Mouse (Mus musculus): ENCODE data around the gene Exph5. TPM values are rescaled to one million over a fixed set of nuclear protein-coding genes. Genes with fewer than 3 reads are reported as not detected.

Exph5 gene
- 0.46 and 0.49 TPM in 2 replicates for polyA plus RNA-seq (2015; fragmentation: Nextera tagmentation; extraction: Ambion mirVana)

DNA sequence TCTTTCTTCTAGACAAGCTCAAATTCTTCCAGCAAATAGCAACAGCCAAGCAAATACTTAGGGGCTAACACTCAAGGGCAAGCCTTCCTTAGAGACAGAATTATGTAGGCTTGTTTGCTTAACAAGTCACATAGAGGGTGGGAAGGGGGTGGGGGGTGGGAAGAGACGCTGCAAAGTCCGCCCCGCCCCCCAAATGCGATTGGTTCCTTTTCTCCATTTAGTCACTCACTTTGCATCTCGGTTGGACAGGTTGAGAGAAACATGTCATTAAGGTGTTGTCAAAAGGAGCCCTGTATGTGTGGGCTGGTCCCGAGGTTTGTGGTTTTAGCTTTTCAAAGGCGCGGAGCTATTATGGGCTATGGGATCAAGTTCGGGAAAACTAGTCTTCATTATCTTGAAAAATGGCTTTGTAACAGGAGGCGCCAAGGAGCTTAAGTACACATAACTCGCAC is at the start of gene Exph5:
TSS of gene Exph5 (plus strand) at position 402 of the 452 bp plus-strand sequence.
- peak; percentile 58 for DNase-seq (ENCODE audit: low spot score)

- peak; percentile 78 for DNase-seq (ENCODE audit: low spot score)
Measured at GRCm38 (mm10) chr9:53254368-53254767, 47.1 kb upstream of the Exph5 start.

GRCm38 (mm10) chr9:53256690-53257305 is 44.7 kb upstream of the Exph5 start:
- DNase-seq (ENCODE audit: low spot score) = no peak

DNA sequence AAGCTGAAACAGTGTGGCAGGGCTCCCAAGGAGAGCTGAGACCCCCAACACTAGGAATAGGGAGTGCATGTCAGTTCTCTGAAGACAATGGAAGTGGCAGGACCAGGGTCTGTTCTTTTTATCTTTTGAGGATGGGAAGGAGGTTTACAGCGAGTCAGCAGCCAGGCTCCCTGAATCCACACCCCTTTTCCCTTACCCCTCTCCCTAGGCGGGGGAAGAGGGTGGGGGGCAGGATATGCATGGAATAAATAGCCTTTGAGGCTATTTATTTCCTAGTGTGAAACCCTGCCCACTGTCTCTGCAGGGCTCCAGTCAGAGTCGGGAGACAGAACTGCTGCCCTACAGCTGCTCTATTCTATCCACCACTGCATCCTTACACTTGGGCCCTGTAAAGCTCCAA is 43.7 kb upstream of the Exph5 start:
- no peak for DNase-seq (ENCODE audit: low spot score)

DNA sequence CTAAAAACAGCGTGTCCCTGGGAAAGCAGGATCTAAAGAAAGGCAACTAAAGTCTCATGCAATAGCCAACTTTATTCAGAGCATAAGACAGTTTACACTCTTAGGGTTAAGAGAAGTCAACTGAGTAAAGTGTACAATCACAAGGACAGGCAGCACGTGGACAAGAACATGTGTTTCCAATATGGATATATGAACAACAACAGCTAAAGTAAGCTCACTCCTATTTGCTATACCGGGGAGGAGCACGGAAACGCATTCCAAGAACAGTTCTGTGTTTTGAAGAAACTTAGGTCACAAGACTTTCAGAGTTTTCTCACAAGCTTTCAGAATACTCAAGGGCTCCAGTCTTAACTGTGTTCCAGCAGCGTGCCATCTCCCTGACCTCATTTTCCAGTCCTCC is 43.3 kb upstream of the Exph5 start:
- no peak for DNase-seq (ENCODE audit: low spot score)

DNA sequence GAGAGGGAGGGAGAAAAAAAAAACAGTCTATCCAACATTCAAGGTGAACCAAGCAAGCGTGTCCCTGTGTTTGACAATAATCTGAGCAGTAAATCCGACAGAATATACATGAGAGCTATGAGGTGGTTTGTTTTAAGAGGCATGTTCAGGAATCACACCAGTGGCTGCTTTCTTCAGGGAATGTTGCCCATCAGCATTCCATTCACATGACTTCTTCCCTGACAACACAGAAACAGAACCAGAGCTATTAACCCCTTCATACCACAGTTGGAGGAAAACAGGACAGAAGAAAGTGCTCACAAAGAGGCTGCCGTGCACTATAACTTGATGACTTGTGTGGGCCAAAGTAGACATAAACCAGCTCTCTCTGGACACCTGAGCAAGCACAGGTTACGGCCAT is 37.1 kb upstream of the Exph5 start:
- DNase-seq (ENCODE audit: low spot score) = no peak

GRCm38 (mm10) chr9:53265589-53265988 is 35.9 kb upstream of the Exph5 start:
- DNase-seq (ENCODE audit: low spot score) = no peak

DNA sequence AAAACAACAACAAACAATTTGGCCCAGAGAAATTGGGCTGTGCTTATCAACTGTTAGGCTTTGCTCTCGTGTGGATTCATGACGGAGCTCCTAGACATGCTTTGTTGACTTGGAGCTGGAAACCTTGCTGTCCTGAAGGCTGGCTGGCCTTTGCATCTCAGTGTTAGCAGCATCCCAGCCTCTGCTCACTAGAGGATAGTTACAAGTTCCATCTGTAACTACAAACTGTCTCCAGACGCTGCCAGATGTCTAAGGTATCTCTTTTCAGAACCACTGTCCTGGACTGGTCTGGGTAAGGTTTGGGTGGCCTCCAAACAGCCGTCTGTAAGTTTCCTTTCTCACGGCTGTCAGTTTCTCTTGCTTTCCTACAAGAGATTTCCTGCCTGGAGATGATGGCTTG is 33.4 kb upstream of the Exph5 start:
- DNase-seq (ENCODE audit: low spot score) = no peak

- no peak for DNase-seq (ENCODE audit: low spot score)
Measured at GRCm38 (mm10) chr9:53268731-53269465, 32.6 kb upstream of the Exph5 start.

- DNase-seq (ENCODE audit: low spot score) = no peak
Measured at GRCm38 (mm10) chr9:53269466-53269755, 32.1 kb upstream of the Exph5 start.

- peak; percentile 65 for DNase-seq (ENCODE audit: low spot score)
Measured at GRCm38 (mm10) chr9:53271281-53272022, 30.0 kb upstream of the Exph5 start.

GRCm38 (mm10) chr9:53272207-53272606 is 29.3 kb upstream of the Exph5 start:
- no peak for DNase-seq (ENCODE audit: low spot score)

DNA sequence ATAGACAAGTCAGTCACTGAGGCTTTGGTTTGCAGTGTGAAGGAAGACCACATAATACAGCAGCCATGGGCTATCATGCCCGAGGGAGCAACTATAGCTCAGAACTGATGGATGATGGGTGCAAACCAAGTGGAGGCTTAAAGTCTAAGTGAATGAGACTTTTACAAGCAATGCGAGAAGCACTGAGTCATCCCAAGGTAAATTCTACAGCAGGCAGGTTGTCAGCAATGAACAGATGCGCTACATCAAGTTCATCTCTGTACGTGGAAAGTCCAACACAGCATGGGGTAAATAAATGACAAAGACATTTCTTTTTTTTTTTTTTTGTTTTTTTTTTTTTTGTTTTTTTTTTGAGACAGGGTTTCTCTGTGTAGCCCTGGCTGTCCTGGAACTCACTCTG is 28.8 kb upstream of the Exph5 start:
- DNase-seq (ENCODE audit: low spot score) = no peak

DNA sequence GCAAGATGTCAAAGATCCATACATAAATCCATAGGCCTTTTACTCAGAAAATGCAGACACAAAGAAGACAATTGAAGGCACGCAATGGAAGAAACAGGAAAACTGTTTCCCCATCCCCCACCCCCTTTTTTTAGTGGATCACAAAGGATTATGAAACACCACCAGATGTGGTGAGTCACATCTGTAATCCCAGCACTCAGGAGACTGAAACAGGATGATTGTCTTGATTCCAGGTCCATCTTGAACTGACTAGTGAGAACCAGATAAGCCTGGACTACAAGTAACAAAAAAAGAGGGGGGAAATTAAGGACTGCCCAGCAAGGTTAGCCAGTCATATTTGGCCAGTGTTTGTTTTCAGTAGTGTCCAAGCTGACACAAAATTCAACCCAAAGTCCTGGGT is 25.1 kb upstream of the Exph5 start:
- DNase-seq (ENCODE audit: low spot score) = no peak

DNA sequence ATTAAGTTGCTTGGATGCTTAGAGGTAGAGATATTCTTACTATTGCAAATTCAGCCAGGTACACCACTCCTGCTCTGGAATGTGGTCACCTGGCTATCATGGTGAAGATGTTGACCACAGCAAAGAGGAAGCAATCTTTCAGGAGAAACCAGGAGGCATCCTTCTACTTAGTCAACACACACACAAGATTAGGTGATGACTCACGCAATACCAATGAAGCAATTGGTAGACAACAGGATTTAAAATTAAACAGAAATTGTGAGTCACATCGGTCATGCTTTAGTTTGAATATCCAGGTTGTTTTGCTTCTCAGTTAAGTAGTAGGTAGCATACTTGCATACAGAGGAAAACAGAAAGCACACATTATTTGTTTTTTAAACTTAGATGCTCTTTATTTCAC is 22.5 kb upstream of the Exph5 start:
- no peak for DNase-seq (ENCODE audit: low spot score)

DNA sequence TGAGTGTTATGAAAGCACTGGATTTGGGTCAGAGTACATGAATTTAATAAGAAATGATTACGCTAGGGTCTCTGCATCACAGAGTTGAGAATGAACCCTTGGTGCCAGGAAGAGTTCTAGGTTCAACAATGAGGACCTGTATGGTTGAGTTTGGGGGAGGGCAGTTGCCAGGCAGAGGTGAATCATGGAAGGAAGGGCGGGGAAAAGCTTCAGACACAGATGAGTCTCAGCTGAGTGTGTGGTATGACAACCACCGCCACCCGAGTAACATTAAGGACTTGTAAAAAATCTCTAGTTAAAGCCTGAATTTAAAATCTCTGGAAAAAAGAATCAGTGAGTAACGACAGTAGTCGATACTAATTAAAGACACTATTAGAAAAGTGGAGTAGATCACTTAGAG is 14.7 kb upstream of the Exph5 start:
- no peak for DNase-seq (ENCODE audit: low spot score)

- no peak for DNase-seq (ENCODE audit: low spot score)
Measured at GRCm38 (mm10) chr9:53290006-53290405, 11.5 kb upstream of the Exph5 start.

GRCm38 (mm10) chr9:53292833-53293232 is 8.6 kb upstream of the Exph5 start:
- no peak for DNase-seq (ENCODE audit: low spot score)

DNA sequence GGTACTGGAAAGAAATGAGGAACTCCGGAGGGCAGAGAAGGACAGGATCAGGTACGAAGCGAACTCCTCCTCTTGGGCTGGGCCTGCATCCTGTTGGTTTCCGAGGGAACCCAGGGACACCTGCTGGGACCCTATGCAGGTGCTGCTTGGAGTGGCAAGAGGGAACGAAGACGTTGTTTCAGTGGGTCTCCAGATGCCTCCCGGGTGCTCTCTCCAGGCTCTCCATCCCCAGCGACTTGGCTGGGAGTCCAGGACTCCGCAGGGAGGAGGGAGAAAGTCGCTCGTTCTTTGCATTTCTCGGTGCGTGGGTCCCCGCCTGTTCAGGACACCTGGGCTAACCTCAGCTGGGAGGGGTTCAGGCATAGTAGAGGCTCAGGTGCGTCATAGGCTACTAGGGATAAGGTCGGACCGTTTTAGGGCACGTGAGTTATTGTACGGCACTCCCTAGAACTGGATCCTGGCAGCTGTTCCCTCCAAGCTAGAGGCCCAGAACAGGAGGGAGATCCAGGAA is 386 bp downstream of the Exph5 start:
- DNase-seq (ENCODE audit: low spot score) = no peak

DNA sequence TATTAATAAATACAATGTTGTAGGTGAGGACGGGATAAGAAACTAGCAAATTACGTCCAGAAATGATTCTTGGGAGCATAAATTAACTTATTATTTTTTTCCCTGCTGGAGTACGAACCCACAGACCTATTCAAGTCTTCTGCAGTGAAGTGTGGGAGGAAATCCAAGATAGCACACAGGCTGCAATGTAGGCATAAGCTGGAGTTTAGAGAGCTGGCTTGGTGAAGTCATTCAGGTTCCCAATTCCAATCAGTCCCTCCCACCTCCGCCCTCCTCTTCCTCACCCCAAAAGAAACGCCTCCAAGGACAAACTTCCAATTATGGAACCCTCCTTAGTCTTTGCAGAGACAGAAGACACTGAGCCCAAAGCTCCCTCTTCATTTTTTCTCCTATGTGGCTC is 945 bp downstream of the Exph5 start:
- DNase-seq (ENCODE audit: low spot score) = no peak

DNA sequence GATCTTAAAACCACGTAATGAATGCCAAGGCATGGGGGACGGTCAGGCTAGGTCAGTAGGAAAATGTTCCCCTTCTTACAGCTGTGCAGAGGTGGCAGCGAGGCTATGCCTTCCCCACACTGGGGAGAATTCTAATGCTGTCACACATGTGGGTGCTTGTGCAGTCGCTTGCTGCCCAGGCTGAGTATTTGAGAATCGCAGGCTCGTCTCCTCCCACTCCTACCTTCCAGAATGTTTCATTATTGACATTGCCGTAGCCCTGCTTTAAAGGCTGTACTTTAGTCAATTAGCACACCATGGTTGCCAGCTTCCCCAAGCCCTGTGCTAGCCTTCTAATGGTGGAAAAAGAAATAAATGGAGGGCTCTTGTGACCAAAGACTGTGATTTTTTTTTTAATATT is 6.4 kb downstream of the Exph5 start:
- no peak for DNase-seq (ENCODE audit: low spot score)

DNA sequence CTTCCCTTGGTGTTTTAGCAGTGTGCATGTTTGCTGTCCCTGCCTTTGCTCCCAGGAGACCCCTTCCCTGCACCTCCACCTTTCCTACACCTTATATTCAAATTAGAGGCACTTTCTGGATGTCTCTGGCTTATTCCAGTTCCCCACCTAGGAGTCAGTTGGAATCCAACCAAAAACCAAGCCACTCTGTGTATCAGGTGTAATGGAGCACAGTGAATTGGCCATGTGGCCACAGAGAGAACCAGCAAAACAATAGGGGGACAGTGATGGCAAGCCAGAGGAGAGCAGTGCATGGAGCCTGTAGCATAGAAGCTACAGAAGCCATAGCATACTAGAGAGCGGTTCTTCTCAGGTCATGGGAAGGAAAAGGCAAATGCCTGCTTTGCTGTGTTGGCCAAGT is 11.5 kb downstream of the Exph5 start:
- no peak for DNase-seq (ENCODE audit: low spot score)

Data from thymus, postnatal 0 days (tissue).